Mouse (Mus musculus): ENCODE results near the gene Baiap3. TPM values are rescaled to one million over a fixed set of nuclear protein-coding genes. Genes with fewer than 3 reads are reported as not detected.

Baiap3 gene
- polyA plus RNA-seq (2015; fragmentation: Nextera tagmentation; extraction: Ambion mirVana): 0.12 and 0.25 TPM in 2 replicates

DNA sequence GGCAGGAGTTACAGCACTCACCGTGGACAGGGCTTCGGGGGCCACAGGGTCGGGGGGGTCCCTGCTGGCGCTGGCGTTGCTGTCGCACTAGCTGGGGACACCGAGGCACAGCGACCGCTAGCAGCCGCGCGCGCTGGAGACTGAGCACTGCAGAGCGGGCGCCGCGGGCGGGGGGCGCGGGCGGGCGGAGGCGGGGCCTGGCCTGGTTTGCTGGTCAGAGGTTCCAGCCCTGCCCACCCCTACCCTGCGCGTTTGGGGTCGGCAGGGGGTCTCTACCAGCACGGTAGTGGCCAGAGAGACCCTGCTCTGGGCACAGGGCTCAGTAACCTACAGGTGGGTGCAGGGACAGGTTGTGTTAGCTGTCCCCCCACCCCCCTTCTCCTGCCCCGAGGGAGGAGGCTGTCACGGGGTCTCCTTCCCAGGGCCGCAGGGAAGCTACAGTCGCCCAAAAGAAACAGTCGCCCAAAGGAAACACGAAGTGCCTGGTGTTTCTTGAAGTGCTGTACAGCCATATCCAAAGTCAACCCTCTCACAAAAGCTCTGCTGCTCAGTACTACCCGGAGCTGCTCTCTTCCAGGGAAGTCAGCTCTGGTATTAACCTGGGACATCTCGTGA is at the start of gene Baiap3:
Baiap3 (minus strand) TSS at position 225 of the 615 bp plus-strand sequence.
- H3K4me2 ChIP-seq: peak within 1 kb of the TSS; percentile 61
- H3K4me3 ChIP-seq (replicated peaks): peak within 1 kb of the TSS; percentile 43
- ATAC-seq (ENCODE audit: low read depth): 0 out of 2 replicates have a peak, but pooled peaks have one; percentile 3
- H3K27ac ChIP-seq: no peak within 1 kb of the TSS
- DNase-seq: no peak
- H3K9me3 ChIP-seq (replicated peaks): no peaks in the 10 kb centered on the region
- peaks cover 62% of the 10 kb centered on the region for H3K27me3 ChIP-seq
- H3K4me1 ChIP-seq (replicated peaks): peaks cover 15% of the 10 kb centered on the region
- WGBS (ENCODE audit: insufficient replicate concordance): 5% methylated on average over 35 of the region's 35 CpGs
- H3K36me3 ChIP-seq: peaks cover 18% of the 10 kb centered on the region
- H3K9ac ChIP-seq: peak within 1 kb of the TSS; percentile 52

DNA sequence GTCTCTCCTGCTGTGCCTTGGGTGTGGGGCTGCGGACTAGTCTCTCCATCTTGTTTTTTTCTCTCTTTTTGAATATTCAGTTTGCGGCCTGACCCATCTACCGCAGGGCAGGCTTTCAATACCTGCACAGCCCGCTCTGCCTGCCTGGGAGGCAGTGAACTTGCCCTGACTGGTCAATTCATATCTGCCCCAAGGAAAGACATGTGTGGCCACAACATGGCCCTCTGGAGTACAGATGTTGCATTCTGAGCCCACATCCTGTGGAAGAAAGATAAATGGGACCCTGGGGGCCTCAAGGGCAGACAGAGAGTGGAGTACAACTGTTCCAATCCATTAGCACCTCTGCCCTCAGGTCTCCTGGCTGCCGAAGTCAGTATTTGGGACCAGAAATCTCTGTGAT is 41.9 kb upstream of the Baiap3 start, which contains the start of gene Prss34:
Prss34 (plus strand) TSS at position 301 of the 400 bp plus-strand sequence.
- WGBS (ENCODE audit: insufficient replicate concordance): 53% methylated on average over 5 of the region's 5 CpGs
- ATAC-seq (ENCODE audit: low read depth) (no peak), DNase-seq (no peak)
- no peak within 1 kb of the TSS for H3K4me3 ChIP-seq (replicated peaks)
- H3K27ac ChIP-seq: no peak within 1 kb of the TSS
- H3K9ac ChIP-seq: no peak within 1 kb of the TSS
- H3K4me1 ChIP-seq (replicated peaks): peaks cover 3% of the 10 kb centered on the region; the same call in 1 of the 2 replicates
- H3K4me2 ChIP-seq: no peak within 1 kb of the TSS
- peaks cover 29% of the 10 kb centered on the region; the same call in 1 of the 2 replicates for H3K27me3 ChIP-seq
- no peaks in the 10 kb centered on the region for H3K36me3 ChIP-seq
- H3K9me3 ChIP-seq (replicated peaks): no peaks in the 10 kb centered on the region

DNA sequence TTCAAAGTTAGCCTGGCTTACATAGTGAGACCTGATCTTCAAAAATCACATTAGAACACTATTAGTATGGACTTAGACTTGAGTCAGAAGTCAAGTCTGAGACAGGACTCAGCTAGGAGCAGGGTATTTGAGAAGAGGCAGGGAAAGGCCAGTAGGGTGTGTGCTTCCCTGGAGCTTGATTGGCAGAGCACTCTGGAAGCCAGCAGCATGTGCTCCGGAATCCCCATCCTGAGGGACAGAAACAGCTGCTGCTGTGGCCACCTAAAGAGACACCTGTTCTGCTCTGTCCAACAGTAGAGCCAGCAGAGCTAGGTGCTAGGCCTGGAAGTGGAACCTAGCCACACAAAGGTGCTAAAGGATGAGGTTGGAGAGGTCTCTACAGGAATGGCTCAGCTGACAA is 37.9 kb upstream of the Baiap3 start:
- peaks cover 3% of the 10 kb centered on the region; the same call in 1 of the 2 replicates for H3K4me1 ChIP-seq (replicated peaks)
- peaks cover 25% of the 10 kb centered on the region for H3K27me3 ChIP-seq
- 57% methylated on average over 1 of the region's 1 CpGs for WGBS (ENCODE audit: insufficient replicate concordance)
- H3K4me3 ChIP-seq (replicated peaks): no peak overlapping the region
- no peak overlapping the region for H3K9ac ChIP-seq
- no peak overlapping the region for H3K4me2 ChIP-seq
- DNase-seq (no peak), ATAC-seq (ENCODE audit: low read depth) (no peak)
- no peaks in the 10 kb centered on the region for H3K9me3 ChIP-seq (replicated peaks)
- H3K27ac ChIP-seq: no peak overlapping the region
- H3K36me3 ChIP-seq: no peaks in the 10 kb centered on the region

DNA sequence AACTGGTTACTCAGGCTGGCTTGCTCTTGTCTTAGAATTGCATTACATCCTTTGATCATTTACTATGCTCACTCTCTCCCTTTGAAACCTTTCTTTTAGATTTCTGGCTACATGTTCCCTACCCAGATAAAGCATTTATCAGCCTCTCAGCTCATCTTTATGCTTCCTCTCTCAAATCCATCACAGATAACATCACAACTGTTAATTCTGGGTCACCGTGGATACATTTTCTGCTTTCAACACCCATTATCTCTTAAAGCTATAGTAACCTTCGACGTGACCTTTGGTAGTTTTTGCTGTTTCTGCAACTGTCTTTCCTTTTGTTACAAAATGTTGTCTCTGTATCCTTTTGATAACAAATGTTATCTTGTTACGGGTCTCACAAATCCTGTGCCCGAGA is 37.3 kb upstream of the Baiap3 start:
- 14% methylated on average over 5 of the region's 5 CpGs for WGBS (ENCODE audit: insufficient replicate concordance)

DNA sequence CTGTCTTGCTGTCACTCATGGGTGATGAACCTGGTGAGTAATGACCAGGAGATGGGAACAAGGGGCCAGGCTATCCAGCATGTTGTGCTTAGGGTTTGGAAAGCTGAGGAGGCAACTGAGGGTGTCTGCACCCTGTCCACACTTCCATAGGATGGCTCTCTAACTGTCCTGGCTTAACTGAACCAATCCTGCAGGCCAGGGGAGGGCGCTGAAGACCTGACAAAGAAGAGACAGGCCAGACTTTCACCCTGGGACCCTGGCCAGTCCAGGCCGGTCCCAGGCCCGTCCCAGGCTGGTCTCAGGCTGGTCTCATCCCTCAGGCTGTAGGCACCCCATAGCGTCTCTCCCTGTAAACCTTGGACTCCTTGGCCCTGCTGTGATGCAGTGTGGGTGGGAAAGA is 34.2 kb upstream of the Baiap3 start:
- WGBS (ENCODE audit: insufficient replicate concordance): 27% methylated on average over 4 of the region's 4 CpGs
- peak; percentile 20; the same call in 1 of the 2 replicates for ATAC-seq (ENCODE audit: low read depth)
- no peak for DNase-seq
- Histone ChIP-seq H3K4me2 (no peak overlapping the region), H3K4me3 (replicated peaks) (no peak overlapping the region), H3K4me1 (replicated peaks) (peaks cover 3% of the 10 kb centered on the region; the same call in 1 of the 2 replicates), H3K27ac (no peak overlapping the region), H3K9ac (no peak overlapping the region), H3K36me3 (no peaks in the 10 kb centered on the region), H3K27me3 (peaks cover 7% of the 10 kb centered on the region; the same call in 1 of the 2 replicates), H3K9me3 (replicated peaks) (no peaks in the 10 kb centered on the region)

More for the DNA sequence above, 37.3 kb upstream of the Baiap3 start:
- ATAC-seq (ENCODE audit: low read depth) (no peak), DNase-seq (no peak)
- Histone ChIP-seq H3K9ac (no peak overlapping the region), H3K9me3 (replicated peaks) (no peaks in the 10 kb centered on the region), H3K36me3 (no peaks in the 10 kb centered on the region), H3K27me3 (peaks cover 21% of the 10 kb centered on the region), H3K4me1 (replicated peaks) (peaks cover 3% of the 10 kb centered on the region; the same call in 1 of the 2 replicates), H3K27ac (no peak overlapping the region), H3K4me2 (no peak overlapping the region), H3K4me3 (replicated peaks) (no peak overlapping the region)

DNA sequence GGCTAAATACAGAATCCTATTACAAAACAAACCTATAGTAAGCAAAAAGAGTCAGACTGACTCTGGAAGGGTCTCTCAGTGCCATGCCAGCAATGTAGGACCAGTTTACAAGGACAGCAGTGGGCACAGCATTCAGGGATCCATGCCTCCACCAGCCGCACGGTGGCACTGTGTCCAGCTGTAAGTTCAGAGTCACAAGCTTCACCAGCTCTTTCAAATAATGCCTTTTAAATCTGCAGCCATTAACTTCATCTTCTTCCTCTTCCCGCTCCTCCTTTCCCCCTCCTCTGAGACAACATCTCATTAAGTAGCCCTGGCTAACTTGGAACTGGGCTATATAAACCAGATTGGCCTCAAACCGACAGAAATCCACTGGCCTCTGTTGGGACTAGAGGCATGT is 32.7 kb upstream of the Baiap3 start:
- no peak overlapping the region for H3K27ac ChIP-seq
- H3K4me2 ChIP-seq: no peak overlapping the region
- H3K4me1 ChIP-seq (replicated peaks): peaks cover 2% of the 10 kb centered on the region; the same call in 1 of the 2 replicates
- H3K27me3 ChIP-seq: peaks cover 7% of the 10 kb centered on the region; the same call in 1 of the 2 replicates
- WGBS (ENCODE audit: insufficient replicate concordance): 22% methylated on average over 4 of the region's 4 CpGs
- no peak overlapping the region for H3K4me3 ChIP-seq (replicated peaks)
- no peaks in the 10 kb centered on the region for H3K36me3 ChIP-seq
- H3K9ac ChIP-seq: no peak overlapping the region
- H3K9me3 ChIP-seq (replicated peaks): no peaks in the 10 kb centered on the region
- ATAC-seq (ENCODE audit: low read depth): no peak
- DNase-seq: peak; percentile 22

DNA sequence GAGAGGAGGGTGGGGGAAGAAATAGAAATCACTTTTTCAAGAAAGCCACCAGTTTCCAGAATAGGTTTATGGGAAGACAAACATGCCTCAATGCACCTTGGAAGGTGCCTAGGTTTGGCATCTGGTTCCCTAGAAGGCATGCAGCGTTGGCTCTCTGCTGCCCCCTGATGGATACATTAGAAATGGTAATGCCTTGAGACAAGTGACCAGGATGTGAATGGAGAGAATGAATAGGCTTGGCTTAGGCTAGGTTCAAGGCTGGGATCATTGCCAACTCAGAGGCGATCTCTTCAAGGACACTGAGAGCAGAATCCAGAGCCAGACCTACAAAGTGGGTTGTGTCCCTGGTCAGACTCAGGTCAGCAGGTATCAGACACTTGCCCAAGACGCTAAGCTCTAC is 28.9 kb upstream of the Baiap3 start:
- Histone ChIP-seq H3K4me3 (replicated peaks) (no peak overlapping the region), H3K4me2 (no peak overlapping the region), H3K27me3 (no peaks in the 10 kb centered on the region), H3K27ac (no peak overlapping the region), H3K9ac (no peak overlapping the region), H3K36me3 (no peaks in the 10 kb centered on the region), H3K9me3 (replicated peaks) (no peaks in the 10 kb centered on the region), H3K4me1 (replicated peaks) (peaks cover 11% of the 10 kb centered on the region)
- ATAC-seq (ENCODE audit: low read depth) (peak; percentile 54; the same call in 1 of the 2 replicates), DNase-seq (peak; percentile 63)
- 29% methylated on average over 3 of the region's 3 CpGs for WGBS (ENCODE audit: insufficient replicate concordance)

DNA sequence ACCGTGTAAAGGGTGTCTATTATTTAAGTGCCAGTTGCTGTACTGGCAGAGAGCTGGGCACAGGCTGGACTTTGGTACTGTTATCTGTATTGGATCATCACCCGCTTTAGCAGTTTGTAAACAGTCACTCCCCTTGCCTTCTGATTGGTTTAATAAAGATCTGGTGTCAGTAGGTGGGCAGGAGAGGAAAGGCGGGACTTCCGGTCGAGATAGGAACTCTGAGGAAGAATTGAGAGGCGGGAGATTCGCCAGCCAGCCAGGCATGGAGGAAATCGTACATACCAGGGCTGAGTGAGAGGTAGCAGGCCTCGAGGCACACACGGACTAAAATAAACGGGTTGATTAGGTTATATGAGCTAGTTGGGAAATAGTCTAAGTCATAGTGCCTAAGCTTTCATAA is 26.0 kb upstream of the Baiap3 start:
- H3K4me3 ChIP-seq (replicated peaks): peak overlapping the region; percentile 13; the same call in 1 of the 2 replicates
- peaks cover 10% of the 10 kb centered on the region; the same call in 1 of the 2 replicates for H3K27me3 ChIP-seq
- peak overlapping the region; percentile 30; the same call in 1 of the 2 replicates for H3K9ac ChIP-seq
- H3K36me3 ChIP-seq: no peaks in the 10 kb centered on the region
- H3K4me2 ChIP-seq: peak overlapping the region; percentile 47
- 18% methylated on average over 11 of the region's 11 CpGs for WGBS (ENCODE audit: insufficient replicate concordance)
- H3K4me1 ChIP-seq (replicated peaks): peaks cover 11% of the 10 kb centered on the region
- DNase-seq (peak; percentile 63), ATAC-seq (ENCODE audit: low read depth) (peak; percentile 84)
- 0 out of 2 replicates have a peak overlapping the region, but pooled peaks have one; percentile 16 for H3K27ac ChIP-seq
- no peaks in the 10 kb centered on the region for H3K9me3 ChIP-seq (replicated peaks)

DNA sequence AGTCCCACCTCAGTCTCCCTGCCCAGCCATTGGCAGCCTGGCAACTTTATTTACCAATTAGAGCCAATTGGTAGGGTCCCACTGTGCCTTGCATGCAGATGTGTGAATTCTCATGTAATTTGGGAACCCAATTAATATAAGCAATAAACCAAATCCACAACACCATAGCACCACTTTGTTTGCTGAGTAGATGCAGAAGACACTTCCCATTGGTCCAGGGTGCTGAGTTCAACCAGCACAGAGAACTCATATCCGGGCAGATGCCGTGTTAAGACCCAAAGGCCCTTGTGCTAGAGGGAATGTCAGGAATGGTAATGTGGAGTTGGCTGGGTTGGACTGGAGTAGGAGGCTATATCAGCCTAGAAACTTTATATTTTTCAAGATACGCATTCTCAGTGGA is 19.7 kb upstream of the Baiap3 start:
- H3K9ac ChIP-seq: no peak overlapping the region
- ATAC-seq (ENCODE audit: low read depth): no peak
- 89% methylated on average over 3 of the region's 3 CpGs for WGBS (ENCODE audit: insufficient replicate concordance)

DNA sequence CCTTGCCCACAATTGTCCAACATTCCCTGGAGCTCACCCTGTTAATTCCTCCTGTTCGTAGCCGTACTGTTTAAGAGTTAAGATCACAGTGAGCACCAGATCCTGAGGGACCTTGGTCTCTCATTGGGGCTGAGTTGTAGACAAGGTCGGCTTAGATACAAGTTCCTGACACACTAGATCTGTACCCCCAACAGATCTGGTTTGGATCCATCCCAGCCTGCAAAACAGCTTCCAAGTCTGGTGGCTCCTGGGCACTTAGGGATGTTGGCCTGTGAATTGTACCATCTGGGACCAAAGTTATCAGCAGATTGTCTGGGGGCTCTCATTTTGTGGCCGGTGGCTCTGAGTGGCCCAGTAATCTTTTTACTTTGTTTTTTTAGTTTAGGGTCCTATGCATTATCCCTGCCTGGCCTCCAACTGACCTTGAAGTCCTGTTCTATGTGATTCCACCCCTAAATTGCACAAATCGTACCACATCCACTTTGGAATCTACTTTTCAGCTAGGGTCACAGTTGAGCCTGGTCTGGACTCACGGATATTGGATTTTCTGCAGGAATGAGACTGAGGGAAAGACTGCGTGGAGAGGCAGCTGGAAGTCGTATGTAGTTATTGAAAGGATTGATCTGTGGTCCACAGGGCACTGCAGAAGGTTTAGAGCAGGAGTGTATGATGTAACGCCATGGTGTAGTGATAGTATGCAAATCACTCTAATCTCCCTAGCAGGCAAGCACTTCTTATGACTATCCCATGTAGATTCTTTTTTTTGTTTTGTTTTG is 18.6 kb upstream of the Baiap3 start, which contains the start of gene Ube2i:
Ube2i (minus strand) TSS at position 52 of the 776 bp plus-strand sequence.
- peaks cover 22% of the 10 kb centered on the region for H3K36me3 ChIP-seq
- H3K4me2 ChIP-seq: peak within 1 kb of the TSS; percentile 95
- H3K4me1 ChIP-seq (replicated peaks): peaks cover 41% of the 10 kb centered on the region
- H3K9ac ChIP-seq: peak within 1 kb of the TSS; percentile 99
- no peak for DNase-seq
- 64% methylated on average over 9 of the region's 9 CpGs for WGBS (ENCODE audit: insufficient replicate concordance)
- H3K9me3 ChIP-seq (replicated peaks): no peaks in the 10 kb centered on the region
- peak within 1 kb of the TSS; percentile 100 for H3K4me3 ChIP-seq (replicated peaks)
- ATAC-seq (ENCODE audit: low read depth): no peak
- peak within 1 kb of the TSS; percentile 94 for H3K27ac ChIP-seq
- H3K27me3 ChIP-seq: peaks cover 10% of the 10 kb centered on the region; the same call in 1 of the 2 replicates

More for the DNA sequence above, 19.7 kb upstream of the Baiap3 start:
- peaks cover 30% of the 10 kb centered on the region for H3K4me1 ChIP-seq (replicated peaks)
- H3K4me2 ChIP-seq: no peak overlapping the region
- no peak for DNase-seq
- H3K27me3 ChIP-seq: peaks cover 10% of the 10 kb centered on the region; the same call in 1 of the 2 replicates
- no peak overlapping the region for H3K27ac ChIP-seq
- H3K4me3 ChIP-seq (replicated peaks): no peak overlapping the region
- peaks cover 11% of the 10 kb centered on the region for H3K36me3 ChIP-seq
- no peaks in the 10 kb centered on the region for H3K9me3 ChIP-seq (replicated peaks)
